Mouse (Mus musculus): ENCODE measurements around the gene Sertad4. TPM values are rescaled to one million over a fixed set of nuclear protein-coding genes. Genes with fewer than 3 reads are reported as not detected.

Sertad4 gene
- total RNA-seq, 1 experiment: 1.6 TPM

DNA sequence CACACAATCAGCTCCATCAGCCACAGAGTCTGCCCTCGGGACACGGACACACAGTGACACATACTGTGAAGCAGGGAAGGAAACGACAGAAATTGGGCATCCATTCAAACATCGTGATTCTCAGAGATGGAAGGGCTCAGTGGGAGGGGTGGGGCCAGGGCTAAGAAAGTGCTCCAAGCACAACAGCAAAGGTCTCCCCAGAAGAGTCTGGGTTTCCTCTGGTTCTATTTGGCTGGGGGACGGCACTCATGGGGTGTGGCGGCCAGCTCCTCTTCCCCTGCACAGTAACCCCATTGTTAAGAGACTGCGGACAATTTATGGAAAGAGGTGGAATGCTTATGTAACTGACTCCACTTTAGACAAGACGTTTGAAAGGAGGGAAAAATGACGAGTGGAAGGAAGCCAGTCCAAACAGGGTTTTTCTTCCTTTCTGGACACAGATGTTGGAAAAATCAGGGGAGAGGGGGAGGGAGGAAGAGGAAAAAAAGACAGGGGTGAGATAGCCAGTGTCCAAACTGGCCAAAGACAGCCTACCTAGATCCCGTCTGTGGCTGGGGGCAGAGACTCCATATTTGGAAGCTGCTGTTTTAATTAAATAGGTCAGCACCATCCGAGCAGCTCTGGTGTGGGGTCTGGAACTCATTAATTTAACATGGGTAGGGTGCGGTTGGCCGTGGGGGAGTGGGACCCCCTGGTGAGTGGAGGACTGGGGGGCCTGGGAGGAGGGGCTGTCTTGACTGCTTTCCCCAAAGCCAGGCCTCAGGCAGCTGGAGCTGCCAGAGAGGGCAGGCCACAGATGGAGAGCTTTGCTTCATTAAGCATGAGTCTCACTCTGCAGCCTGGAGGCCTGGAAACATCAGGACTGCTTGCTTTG lies 32.7 kb downstream of the Sertad4 start:
- DNase-seq (ENCODE audit: low read depth, low spot score): no peak
- Histone ChIP-seq H3K27ac (ENCODE audit: insufficient read depth, low read depth, low read length, poor library complexity, severe bottlenecking) (no peak overlapping the region), H3K36me3 (ENCODE audit: control insufficient read depth, insufficient read depth, low read length, poor library complexity, severe bottlenecking) (no peaks in the 10 kb centered on the region), H3K4me3 (ENCODE audit: insufficient read depth in 1 of 2, low read depth in 1 of 2, low read length in 2 of 2, poor library complexity in 1 of 2, severe bottlenecking in 1 of 2) (no peak overlapping the region), H3K4me1 (ENCODE audit: control insufficient read depth in 2 of 2, insufficient read depth in 2 of 2, low read length in 2 of 2, poor library complexity in 1 of 2) (peaks cover 8 to 15% of the 10 kb centered on the region in 2 experiments), H3K9me3 (ENCODE audit: control insufficient read depth, insufficient read depth, low read depth, low read length) (no peaks in the 10 kb centered on the region), H3K9ac (ENCODE audit: insufficient read depth, low read depth, low read length, poor library complexity, severe bottlenecking) (no peak overlapping the region)
- in situ Hi-C loops (cut with MboI; ENCODE audit: low sequenced_read_pairs in 2 of 2, unreplicated experiment in 2 of 2): no loop called here
- TF ChIP-seq CHD2 (IDR thresholded peaks at IDR 0.05; ENCODE audit: low read depth, low read length) (no peak), MAFK (IDR thresholded peaks at IDR 0.05; ENCODE audit: insufficient read depth, low read depth, low read length) (no peak), ZC3H11A (IDR thresholded peaks at IDR 0.05; ENCODE audit: borderline replicate concordance, low read depth, low read length) (no peak), HCFC1 (IDR thresholded peaks at IDR 0.05; ENCODE audit: borderline replicate concordance, insufficient read depth, low read length) (no peak), ZNF384 (IDR thresholded peaks at IDR 0.05; ENCODE audit: low read depth, low read length) (no peak)

GRCm38 (mm10) chr1:192822309-192822651 lies 33.3 kb downstream of the Sertad4 start:
- no peak overlapping the region for H3K9ac ChIP-seq (ENCODE audit: insufficient read depth, low read depth, low read length, poor library complexity, severe bottlenecking)
- H3K4me1 ChIP-seq (ENCODE audit: control insufficient read depth in 2 of 2, insufficient read depth in 2 of 2, low read length in 2 of 2, poor library complexity in 1 of 2): peaks cover 8 to 15% of the 10 kb centered on the region in 2 experiments
- no peaks in the 10 kb centered on the region for H3K9me3 ChIP-seq (ENCODE audit: control insufficient read depth, insufficient read depth, low read depth, low read length)
- TF ChIP-seq ZNF384 (IDR thresholded peaks at IDR 0.05; ENCODE audit: low read depth, low read length) (no peak), HCFC1 (IDR thresholded peaks at IDR 0.05; ENCODE audit: borderline replicate concordance, insufficient read depth, low read length) (no peak), CHD2 (IDR thresholded peaks at IDR 0.05; ENCODE audit: low read depth, low read length) (no peak), ZC3H11A (IDR thresholded peaks at IDR 0.05; ENCODE audit: borderline replicate concordance, low read depth, low read length) (no peak), MAFK (IDR thresholded peaks at IDR 0.05; ENCODE audit: insufficient read depth, low read depth, low read length) (no peak)
- no peak for DNase-seq (ENCODE audit: low read depth, low spot score)
- no peak overlapping the region for H3K27ac ChIP-seq (ENCODE audit: insufficient read depth, low read depth, low read length, poor library complexity, severe bottlenecking)
- H3K4me3 ChIP-seq (ENCODE audit: insufficient read depth in 1 of 2, low read depth in 1 of 2, low read length in 2 of 2, poor library complexity in 1 of 2, severe bottlenecking in 1 of 2): no peak overlapping the region
- H3K36me3 ChIP-seq (ENCODE audit: control insufficient read depth, insufficient read depth, low read length, poor library complexity, severe bottlenecking): no peaks in the 10 kb centered on the region
- in situ Hi-C loops (cut with MboI; ENCODE audit: low sequenced_read_pairs in 2 of 2, unreplicated experiment in 2 of 2): no loop called here

DNA sequence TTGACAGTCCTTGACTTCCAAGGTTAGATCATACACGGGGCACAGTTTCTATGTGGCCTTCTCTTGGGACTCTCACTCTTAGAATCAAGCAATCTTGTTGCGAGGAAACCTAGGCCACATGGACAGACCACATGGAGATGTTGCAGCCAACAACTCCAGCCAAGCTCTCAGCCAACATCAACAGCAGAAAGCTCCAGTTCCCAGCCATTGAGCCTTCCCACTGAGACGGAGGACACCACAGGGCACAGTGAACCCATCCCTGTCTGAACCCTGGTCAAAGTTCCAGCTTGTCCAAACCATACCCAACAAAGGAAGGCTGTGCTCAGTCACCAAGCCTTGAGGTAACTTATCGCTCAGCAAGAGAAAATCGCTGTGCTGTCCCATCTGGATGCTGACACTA lies 37.2 kb downstream of the Sertad4 start:
- H3K4me1 ChIP-seq (ENCODE audit: control insufficient read depth in 2 of 2, insufficient read depth in 2 of 2, low read length in 2 of 2, poor library complexity in 1 of 2): peaks cover 8 to 9% of the 10 kb centered on the region in 2 experiments
- in situ Hi-C loops (cut with MboI; ENCODE audit: low sequenced_read_pairs in 2 of 2, unreplicated experiment in 2 of 2): no loop called here
- no peak overlapping the region for H3K27ac ChIP-seq (ENCODE audit: insufficient read depth, low read depth, low read length, poor library complexity, severe bottlenecking)
- no peak for DNase-seq (ENCODE audit: low read depth, low spot score)
- H3K9me3 ChIP-seq (ENCODE audit: control insufficient read depth, insufficient read depth, low read depth, low read length): no peaks in the 10 kb centered on the region
- no peaks in the 10 kb centered on the region for H3K36me3 ChIP-seq (ENCODE audit: control insufficient read depth, insufficient read depth, low read length, poor library complexity, severe bottlenecking)
- no peak overlapping the region for H3K4me3 ChIP-seq (ENCODE audit: insufficient read depth in 1 of 2, low read depth in 1 of 2, low read length in 2 of 2, poor library complexity in 1 of 2, severe bottlenecking in 1 of 2)
- no peak for TF ChIP-seq CHD2 (IDR thresholded peaks at IDR 0.05; ENCODE audit: low read depth, low read length)
- TF ChIP-seq MAFK (IDR thresholded peaks at IDR 0.05; ENCODE audit: insufficient read depth, low read depth, low read length): no peak
- TF ChIP-seq ZNF384 (IDR thresholded peaks at IDR 0.05; ENCODE audit: low read depth, low read length): no peak
- no peak for TF ChIP-seq HCFC1 (IDR thresholded peaks at IDR 0.05; ENCODE audit: borderline replicate concordance, insufficient read depth, low read length)
- TF ChIP-seq ZC3H11A (IDR thresholded peaks at IDR 0.05; ENCODE audit: borderline replicate concordance, low read depth, low read length): no peak
- H3K9ac ChIP-seq (ENCODE audit: insufficient read depth, low read depth, low read length, poor library complexity, severe bottlenecking): no peak overlapping the region

DNA sequence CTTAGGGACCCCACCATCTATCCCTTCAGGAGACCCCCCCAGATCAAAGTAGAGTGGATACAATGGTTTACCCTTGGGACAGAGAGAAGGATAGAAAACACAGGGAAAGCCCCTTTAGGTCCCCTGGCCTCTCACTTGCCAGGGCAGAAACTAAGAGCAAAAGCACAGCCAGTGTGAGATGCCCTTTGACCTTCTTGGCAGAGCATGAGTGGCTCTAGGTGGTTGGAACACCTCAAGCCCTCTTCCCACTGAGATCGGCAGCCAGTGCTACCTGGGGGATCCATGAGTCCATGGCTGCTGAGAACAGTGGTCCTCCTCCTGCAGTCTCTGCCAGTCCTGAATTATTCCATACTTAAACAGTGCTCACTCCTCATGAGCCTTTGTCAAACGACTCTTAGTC lies 39.8 kb downstream of the Sertad4 start:
- TF ChIP-seq ZNF384 (IDR thresholded peaks at IDR 0.05; ENCODE audit: low read depth, low read length): no peak
- TF ChIP-seq MAFK (IDR thresholded peaks at IDR 0.05; ENCODE audit: insufficient read depth, low read depth, low read length): no peak
- no peak for TF ChIP-seq CHD2 (IDR thresholded peaks at IDR 0.05; ENCODE audit: low read depth, low read length)
- no peak for TF ChIP-seq ZC3H11A (IDR thresholded peaks at IDR 0.05; ENCODE audit: borderline replicate concordance, low read depth, low read length)
- no peak for TF ChIP-seq HCFC1 (IDR thresholded peaks at IDR 0.05; ENCODE audit: borderline replicate concordance, insufficient read depth, low read length)
- 0 out of 4 replicates have a peak, but pooled peaks cover 0 to 2% of the 10 kb centered on the region in 2 experiments for H3K4me1 ChIP-seq (ENCODE audit: control insufficient read depth in 2 of 2, insufficient read depth in 2 of 2, low read length in 2 of 2, poor library complexity in 1 of 2)
- in situ Hi-C loops (cut with MboI; ENCODE audit: low sequenced_read_pairs in 2 of 2, unreplicated experiment in 2 of 2): no loop called here
- no peaks in the 10 kb centered on the region for H3K36me3 ChIP-seq (ENCODE audit: control insufficient read depth, insufficient read depth, low read length, poor library complexity, severe bottlenecking)
- no peak overlapping the region for H3K4me3 ChIP-seq (ENCODE audit: insufficient read depth in 1 of 2, low read depth in 1 of 2, low read length in 2 of 2, poor library complexity in 1 of 2, severe bottlenecking in 1 of 2)
- no peak overlapping the region for H3K9ac ChIP-seq (ENCODE audit: insufficient read depth, low read depth, low read length, poor library complexity, severe bottlenecking)
- H3K9me3 ChIP-seq (ENCODE audit: control insufficient read depth, insufficient read depth, low read depth, low read length): no peaks in the 10 kb centered on the region
- no peak for DNase-seq (ENCODE audit: low read depth, low spot score)
- no peak overlapping the region for H3K27ac ChIP-seq (ENCODE audit: insufficient read depth, low read depth, low read length, poor library complexity, severe bottlenecking)

Measured in ES-E14 (cell line).